Mouse (Mus musculus): ENCODE measurements around the gene Gm14288. TPM values are rescaled to one million over a fixed set of nuclear protein-coding genes. Genes with fewer than 3 reads are reported as not detected.

Gene Gm14288
- polyA plus RNA-seq (2012; rRNA removed; ENCODE audit: low replicate concordance): 2.9 and 3.6 TPM in 2 replicates

GRCm38 (mm10) chr2:175800993-175801392 lies at the start of gene Gm14288:
Gene Gm14288, minus strand, starts transcription at chr2:175801093.

GRCm38 (mm10) chr2:175741237-175741636 lies 59.7 kb downstream of the Gm14288 start, which contains the start of gene Gm2007:
Gene Gm2007, plus strand, starts transcription at chr2:175741537.

Other genes with a start within 250 kb of the Gm14288 start
- gene Gm11007, start 157.1 kb downstream of the Gm14288 start, polyA plus RNA-seq (2012; rRNA removed; ENCODE audit: low replicate concordance): not detected in 2 replicates
- gene Zfp969, start 97.4 kb downstream of the Gm14288 start, polyA plus RNA-seq (2012; rRNA removed; ENCODE audit: low replicate concordance): 2.8 TPM in 1 of 2 replicates, not detected in the other
- not detected in 2 replicates for gene Gm2007, start 59.6 kb downstream of the Gm14288 start, polyA plus RNA-seq (2012; rRNA removed; ENCODE audit: low replicate concordance)
- gene Gm6710, start 68.1 kb upstream of the Gm14288 start, polyA plus RNA-seq (2012; rRNA removed; ENCODE audit: low replicate concordance): 4.9 and 9.2 TPM in 2 replicates
- gene Zfp966, start 130.0 kb upstream of the Gm14288 start, polyA plus RNA-seq (2012; rRNA removed; ENCODE audit: low replicate concordance): 0.93 and 0.95 TPM in 2 replicates
- 0.63 TPM in 1 of 2 replicates, not detected in the other for gene Gm2026, start 164.2 kb upstream of the Gm14288 start, polyA plus RNA-seq (2012; rRNA removed; ENCODE audit: low replicate concordance)

All from subcutaneous adipose tissue, adult 2 months (tissue).